Mouse (Mus musculus): ENCODE measurements around the gene Galnt2.

Gene Galnt2

DNA sequence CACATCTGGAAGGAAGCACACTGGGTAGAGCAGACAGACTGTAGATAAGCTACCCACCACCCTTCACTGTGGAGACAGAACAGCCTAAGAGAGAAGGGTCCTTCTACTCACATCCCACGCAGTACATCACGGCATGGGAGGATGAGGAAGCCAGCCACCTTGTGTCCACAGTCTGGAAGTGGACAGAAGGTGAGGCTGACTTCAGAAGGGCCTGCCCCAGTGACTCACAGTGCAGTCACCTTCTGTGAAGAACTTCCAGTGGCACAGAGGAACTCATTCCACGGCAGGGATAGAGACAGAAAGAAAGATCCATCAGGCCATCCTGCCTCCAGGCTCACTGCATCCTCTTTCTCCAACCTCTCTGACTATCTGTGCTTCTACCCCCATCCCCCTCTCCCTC lies 108.6 kb downstream of the Galnt2 start:
- in situ Hi-C loops (cut with MboI; ENCODE audit: low pct_unique_long_range_greater_than_20kb in 1 of 2, low sequenced_read_pairs in 2 of 2, unreplicated experiment in 1 of 2), result no loop called here

DNA sequence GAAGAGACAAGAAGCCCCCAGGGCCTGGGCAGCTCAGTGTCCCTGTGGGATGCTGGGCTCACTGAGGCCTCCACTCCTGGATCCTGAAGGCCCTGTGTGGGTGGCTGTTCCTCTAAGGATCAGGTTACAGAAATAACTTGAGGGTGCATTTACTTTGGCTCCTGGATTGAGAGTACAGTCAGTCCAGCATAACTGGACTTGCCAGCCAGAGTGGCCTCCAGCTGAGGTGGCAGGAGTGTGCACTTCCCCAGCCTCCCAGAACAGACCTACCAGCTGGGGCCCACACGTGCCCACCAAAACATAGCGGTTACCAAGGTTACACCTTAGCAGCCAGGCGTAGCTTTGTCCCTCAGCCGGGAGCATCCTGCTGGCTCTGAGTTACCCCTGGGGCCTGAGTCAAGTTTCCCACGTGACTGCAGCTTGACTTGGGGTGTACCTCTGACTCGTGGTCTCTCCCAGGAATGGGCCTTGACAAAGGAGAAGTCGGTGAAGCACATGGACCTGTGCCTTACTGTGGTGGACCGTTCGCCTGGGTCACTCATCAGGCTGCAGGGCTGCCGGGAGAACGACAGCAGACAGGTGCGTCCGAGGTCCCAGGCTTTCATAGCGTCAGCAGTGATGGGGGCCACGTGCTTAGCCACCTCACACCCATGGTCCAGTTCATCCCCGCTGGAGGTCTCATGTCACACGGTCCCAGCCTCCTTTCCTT lies 109.3 kb downstream of the Galnt2 start:
- in situ Hi-C loops (cut with MboI; ENCODE audit: low pct_unique_long_range_greater_than_20kb in 1 of 2, low sequenced_read_pairs in 2 of 2, unreplicated experiment in 1 of 2), result no loop called here

DNA sequence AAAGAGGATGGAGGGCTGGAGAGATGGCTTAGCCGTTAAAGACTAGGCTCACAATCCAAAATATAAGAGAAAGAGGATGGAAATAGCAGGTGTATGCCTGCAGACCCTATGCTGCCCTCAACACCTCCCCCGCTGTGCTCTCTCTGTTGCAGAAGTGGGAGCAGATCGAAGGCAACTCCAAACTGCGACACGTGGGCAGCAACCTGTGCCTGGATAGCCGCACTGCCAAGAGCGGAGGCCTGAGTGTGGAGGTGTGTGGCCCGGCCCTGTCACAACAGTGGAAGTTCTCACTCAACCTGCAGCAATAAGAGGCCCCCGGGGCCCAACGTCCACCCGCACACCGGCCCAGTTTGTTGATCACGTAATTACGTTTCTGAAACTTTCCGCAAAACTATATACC lies 112.0 kb downstream of the Galnt2 start:
- in situ Hi-C loops (cut with MboI; ENCODE audit: low pct_unique_long_range_greater_than_20kb in 1 of 2, low sequenced_read_pairs in 2 of 2, unreplicated experiment in 1 of 2), result no loop called here

DNA sequence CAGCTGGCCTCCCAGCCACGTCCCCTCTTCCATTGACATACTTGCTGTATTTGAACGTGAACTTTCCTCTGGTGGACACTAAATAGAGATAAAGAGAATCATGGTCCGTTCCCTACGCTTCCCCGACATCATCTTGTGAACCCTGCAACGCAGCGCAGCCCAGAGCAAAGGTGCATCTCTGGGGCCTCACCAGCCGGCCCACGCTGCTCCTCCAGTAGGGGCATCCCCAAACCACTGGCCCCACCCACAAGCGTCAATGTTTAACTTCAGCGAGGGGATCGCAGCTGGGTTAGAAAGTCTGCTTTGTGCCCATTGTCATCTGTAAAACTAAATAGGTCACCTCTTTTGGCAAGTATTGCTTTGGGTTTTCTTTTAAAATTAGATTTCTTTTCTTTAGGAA lies 112.8 kb downstream of the Galnt2 start:
- in situ Hi-C loops (cut with MboI; ENCODE audit: low pct_unique_long_range_greater_than_20kb in 1 of 2, low sequenced_read_pairs in 2 of 2, unreplicated experiment in 1 of 2), result no loop called here

DNA sequence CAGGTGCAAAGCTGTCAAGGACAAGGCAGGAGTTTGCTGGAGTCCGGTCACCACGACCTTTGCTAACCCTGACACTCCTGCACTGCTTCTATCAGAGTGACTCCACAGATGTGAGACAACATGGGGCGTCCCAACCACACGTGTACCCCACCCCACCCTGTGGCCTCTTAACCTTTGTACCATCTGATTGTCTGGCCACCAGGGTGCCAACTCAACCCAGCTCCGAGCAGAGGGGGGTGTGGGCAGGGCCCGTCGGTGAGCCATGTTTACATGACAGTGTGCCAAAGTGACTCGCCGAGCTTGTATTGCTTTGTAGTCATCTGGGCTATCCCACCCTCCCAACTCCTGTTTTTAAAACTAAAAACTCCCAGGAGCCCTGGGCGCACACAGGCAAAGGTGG lies 113.9 kb downstream of the Galnt2 start:
- in situ Hi-C loops (cut with MboI; ENCODE audit: low pct_unique_long_range_greater_than_20kb in 1 of 2, low sequenced_read_pairs in 2 of 2, unreplicated experiment in 1 of 2), result no loop called here

DNA sequence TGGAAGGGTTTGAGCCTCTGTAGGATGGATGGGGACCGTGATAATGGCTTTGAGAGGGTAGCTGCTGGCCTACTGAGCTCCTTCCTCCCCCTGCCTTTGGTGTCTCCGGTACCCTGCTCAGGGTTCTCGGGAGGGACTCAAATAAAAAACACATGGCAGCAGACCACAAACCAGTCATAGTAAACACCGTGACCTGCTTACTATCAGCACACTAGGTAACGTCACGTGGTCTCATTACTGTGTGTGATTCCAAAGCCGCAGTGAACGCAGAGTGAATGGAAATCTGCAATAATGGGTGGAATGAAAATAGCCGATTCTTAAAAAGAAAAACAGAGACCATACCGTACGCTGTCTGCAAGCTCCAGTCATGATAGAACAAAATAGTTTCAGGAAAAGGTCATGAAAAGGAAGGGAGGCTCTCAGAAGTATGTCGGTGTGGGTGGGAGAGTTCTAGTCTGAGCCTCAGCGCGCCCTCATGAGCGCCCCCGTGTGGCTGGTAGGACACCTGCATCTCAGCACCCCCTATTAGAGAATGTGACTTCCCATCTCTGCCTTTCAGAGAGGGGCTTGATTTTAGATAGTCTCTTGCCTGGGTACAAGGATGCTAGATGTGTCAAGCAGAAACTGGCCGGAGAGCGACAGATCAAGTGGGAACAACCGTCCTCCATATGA lies 115.8 kb downstream of the Galnt2 start:
- in situ Hi-C loops (cut with MboI; ENCODE audit: low pct_unique_long_range_greater_than_20kb in 1 of 2, low sequenced_read_pairs in 2 of 2, unreplicated experiment in 1 of 2), result no loop called here

DNA sequence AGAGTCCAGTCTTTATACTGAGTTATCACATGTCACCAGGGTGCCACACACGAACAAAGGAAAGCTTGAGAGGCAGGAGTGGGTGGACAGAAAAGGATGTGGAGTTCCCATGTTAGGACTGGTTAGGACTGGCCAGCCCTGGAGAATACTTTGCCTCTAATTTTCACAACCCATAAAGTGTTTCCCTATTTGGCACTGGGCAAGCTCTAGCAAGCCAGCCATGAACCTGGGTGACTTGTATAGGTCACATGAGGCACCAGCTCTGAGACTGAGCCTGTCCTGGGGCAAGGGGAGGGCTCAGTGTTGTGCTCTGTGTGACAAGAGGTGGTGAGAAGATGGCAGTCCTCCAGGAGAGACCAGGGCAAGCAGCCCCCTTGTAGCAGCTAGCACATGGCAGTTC lies 116.9 kb downstream of the Galnt2 start:
- in situ Hi-C loops (cut with MboI; ENCODE audit: low pct_unique_long_range_greater_than_20kb in 1 of 2, low sequenced_read_pairs in 2 of 2, unreplicated experiment in 1 of 2), result no loop called here

DNA sequence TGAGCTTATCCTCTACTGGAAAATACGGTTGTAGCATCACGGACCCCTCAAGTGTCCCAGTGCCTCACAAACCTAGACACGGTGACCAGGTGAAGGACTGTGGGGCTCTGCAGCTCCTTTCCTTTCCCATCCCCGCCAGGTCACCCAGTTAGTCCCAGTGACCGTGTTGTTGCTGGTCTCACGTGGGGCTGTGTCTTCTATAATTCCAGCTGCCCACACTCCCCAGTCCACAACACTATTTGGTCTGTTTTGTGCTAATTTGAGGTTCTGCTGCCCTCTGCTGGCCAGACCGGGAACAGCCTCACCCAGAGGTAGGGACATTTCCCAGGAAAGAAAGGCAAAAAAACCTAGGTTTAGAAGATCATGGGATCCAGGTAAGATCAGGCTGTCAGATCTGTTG lies 118.5 kb downstream of the Galnt2 start:
- in situ Hi-C loops (cut with MboI; ENCODE audit: low pct_unique_long_range_greater_than_20kb in 1 of 2, low sequenced_read_pairs in 2 of 2, unreplicated experiment in 1 of 2), result loop anchor here in 1 of 2 experiments (25.0 kb wide), 1 partner anchor 437 kb away; no protein-coding TSS in a partner anchor

DNA sequence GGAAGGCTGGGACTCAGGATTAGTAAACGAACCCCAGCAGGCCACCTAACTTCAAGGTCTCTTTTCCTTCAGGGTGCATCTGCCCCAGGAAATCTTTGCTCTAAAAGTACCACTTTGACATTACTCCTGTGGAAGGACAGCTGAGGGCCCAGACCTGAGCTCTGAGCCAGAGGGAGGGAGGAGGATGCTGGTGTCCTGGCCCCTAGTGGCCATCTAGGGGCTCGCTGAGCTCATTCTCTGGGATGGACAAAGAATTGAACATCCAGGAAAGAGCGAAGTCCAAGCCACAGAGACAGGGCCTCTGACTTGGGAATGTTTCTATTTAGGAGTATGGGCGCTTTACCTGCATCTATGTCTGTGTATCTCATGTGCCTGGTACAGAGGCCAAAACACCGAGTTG lies 120.4 kb downstream of the Galnt2 start:
- in situ Hi-C loops (cut with MboI; ENCODE audit: low pct_unique_long_range_greater_than_20kb in 1 of 2, low sequenced_read_pairs in 2 of 2, unreplicated experiment in 1 of 2), result loop anchor here in 1 of 2 experiments (25.0 kb wide), 1 partner anchor 439 kb away; no protein-coding TSS in a partner anchor

DNA sequence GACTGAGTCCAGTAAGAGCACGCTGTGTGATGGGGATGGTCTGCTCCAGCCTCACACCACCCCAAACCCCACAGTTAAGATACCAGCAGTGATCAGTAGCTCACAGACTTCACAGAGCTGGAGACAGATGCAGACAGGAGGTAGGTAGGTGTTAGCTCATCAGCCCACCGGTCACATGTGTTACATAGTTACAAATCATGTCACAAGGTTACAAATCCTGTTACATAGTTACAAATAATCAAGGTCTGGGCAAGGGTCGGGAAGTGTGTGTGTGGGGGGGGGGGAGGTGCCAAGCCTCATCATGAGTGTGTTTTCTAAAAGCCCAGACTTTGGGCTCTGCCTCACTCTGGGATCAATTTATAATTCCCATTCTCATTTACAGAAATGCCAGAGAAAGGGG lies 129.7 kb downstream of the Galnt2 start:
- in situ Hi-C loops (cut with MboI; ENCODE audit: low pct_unique_long_range_greater_than_20kb in 1 of 2, low sequenced_read_pairs in 2 of 2, unreplicated experiment in 1 of 2), result loop anchor here in 1 of 2 experiments (25.0 kb wide), 1 partner anchor 449 kb away; no protein-coding TSS in a partner anchor

DNA sequence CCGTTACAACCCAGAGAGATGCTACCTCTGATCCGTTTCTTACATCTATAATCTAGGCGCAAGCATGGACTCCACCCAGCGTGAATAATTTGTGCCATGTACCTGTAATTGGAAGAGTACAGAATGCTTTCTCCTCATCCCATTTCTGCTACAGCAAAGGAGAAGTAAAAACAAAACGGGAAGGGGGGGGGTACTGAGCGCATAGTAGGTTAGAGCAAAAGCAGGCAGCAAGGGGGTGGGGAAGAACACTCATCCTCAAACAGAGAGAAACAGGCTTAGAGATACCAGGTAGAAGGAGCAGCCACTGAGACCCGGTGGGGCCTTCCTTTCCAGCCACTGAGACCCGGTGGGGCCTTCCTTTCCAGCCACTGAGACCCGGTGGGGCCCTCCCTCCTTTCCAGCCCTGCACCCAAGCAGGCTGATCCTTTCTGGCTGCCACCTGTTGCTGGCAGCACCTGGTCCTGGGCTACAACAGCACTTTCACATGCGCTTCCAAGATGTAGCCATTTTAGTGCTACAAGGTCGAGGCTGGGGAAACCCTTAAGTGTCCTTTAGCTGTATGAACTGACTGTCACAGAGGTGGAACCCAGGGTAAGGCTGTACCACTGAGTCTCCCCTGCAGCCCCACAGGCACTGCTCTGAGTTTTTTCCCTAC lies 130.7 kb downstream of the Galnt2 start:
- in situ Hi-C loops (cut with MboI; ENCODE audit: low pct_unique_long_range_greater_than_20kb in 1 of 2, low sequenced_read_pairs in 2 of 2, unreplicated experiment in 1 of 2), result loop anchor here in 1 of 2 experiments (25.0 kb wide), 1 partner anchor 450 kb away; no protein-coding TSS in a partner anchor

DNA sequence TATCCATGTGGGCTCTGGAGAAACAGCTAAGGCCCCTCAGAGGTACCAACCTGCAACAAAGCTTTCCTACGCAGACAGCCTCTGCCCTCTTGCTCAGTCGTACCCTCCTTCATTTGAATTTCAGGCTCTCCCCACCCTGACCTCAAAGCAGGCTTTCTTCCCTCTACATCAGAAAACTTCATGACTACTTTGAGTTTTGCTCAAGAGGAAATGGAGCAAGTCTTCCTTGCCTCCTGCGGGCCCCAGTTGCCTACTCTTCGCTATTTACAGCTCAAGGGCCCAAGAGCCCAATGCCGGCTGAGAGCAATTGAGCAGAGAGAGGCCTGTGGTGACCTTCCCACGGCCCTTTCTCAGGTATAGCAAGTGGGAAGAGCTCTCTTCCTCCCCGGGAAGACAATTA lies 131.4 kb downstream of the Galnt2 start:
- in situ Hi-C loops (cut with MboI; ENCODE audit: low pct_unique_long_range_greater_than_20kb in 1 of 2, low sequenced_read_pairs in 2 of 2, unreplicated experiment in 1 of 2), result loop anchor here in 1 of 2 experiments (25.0 kb wide), 1 partner anchor 450 kb away; no protein-coding TSS in a partner anchor

DNA sequence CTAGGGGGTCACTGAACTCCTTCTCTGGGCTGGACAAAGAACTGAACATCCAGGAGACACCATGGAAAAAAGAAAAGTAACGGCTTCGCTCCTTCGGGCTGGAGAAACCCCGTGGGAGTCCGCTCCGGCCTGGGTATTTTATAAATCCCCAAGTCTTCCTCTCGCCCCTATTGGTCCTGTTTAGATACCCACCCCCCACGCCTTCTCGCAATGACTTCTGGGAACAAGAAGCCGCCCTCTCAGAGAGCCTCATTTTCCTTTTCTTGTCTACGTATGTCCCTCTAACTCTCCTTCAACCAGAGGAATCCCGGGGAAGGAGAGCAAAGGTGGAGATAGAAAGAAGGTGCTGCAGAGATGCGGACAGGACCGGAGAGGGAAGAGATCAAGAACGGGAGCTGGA lies 132.1 kb downstream of the Galnt2 start:
- in situ Hi-C loops (cut with MboI; ENCODE audit: low pct_unique_long_range_greater_than_20kb in 1 of 2, low sequenced_read_pairs in 2 of 2, unreplicated experiment in 1 of 2), result loop anchor here in 1 of 2 experiments (25.0 kb wide), 1 partner anchor 451 kb away; no protein-coding TSS in a partner anchor

DNA sequence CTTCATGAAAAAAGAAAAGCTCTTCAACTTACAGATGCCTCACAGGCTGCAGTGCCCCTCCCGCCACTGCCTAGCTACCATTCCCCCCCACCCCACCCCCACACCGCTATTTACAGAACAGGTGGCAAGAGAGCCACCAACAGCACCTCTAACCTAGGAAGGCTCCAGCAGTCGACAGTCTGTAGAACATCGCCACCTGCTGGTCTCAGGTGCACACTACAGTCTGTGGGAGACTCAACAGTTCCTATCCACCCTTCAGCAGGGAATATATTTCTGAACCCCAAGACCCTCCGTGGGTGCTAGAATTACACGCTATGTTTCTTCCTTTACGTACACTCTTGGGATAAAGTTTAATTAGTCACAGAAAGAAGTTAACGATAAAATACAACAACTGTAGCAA lies 137.0 kb downstream of the Galnt2 start:
- in situ Hi-C loops (cut with MboI; ENCODE audit: low pct_unique_long_range_greater_than_20kb in 1 of 2, low sequenced_read_pairs in 2 of 2, unreplicated experiment in 1 of 2), result loop anchor here in 1 of 2 experiments (25.0 kb wide), 1 partner anchor 456 kb away; no protein-coding TSS in a partner anchor

DNA sequence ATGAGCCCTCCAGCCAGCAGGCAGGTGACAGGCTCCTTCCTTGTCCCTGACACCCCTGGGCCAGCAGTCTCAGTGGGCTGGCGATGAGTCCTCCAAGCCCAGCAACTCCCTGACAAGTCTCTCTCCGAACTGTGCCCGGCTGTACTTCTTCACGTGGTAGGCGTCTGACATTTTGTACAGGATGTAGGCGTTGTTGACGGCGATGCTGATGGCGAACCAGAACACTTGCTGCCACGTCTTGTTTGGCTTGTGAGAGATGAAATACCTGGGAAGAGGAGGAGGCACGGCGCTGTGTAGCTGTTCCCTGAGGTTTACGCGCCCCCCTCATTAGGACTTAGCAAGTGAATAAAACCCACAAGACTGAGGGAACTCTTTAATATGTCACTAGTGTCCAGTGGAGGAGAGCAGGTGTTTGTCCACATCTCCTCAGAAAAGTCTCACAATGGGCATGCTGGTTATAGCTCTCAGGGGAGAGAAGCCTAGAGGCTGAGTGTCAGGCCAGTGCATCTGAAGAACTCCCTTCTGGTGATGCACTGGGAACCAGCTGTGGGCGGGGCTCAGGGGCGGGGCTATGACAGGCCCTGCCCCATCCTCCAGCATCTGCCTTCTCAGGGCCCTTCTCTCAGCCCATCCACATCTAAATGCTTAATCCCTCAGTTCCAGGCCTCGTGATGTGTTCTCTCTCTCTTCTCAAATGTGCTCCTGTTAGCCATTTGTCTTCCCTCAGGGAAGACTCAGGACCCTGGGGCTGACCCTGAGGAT lies 139.4 kb downstream of the Galnt2 start:
- in situ Hi-C loops (cut with MboI; ENCODE audit: low pct_unique_long_range_greater_than_20kb in 1 of 2, low sequenced_read_pairs in 2 of 2, unreplicated experiment in 1 of 2), result loop anchor here in 1 of 2 experiments (25.0 kb wide), 1 partner anchor 458 kb away; no protein-coding TSS in a partner anchor

DNA sequence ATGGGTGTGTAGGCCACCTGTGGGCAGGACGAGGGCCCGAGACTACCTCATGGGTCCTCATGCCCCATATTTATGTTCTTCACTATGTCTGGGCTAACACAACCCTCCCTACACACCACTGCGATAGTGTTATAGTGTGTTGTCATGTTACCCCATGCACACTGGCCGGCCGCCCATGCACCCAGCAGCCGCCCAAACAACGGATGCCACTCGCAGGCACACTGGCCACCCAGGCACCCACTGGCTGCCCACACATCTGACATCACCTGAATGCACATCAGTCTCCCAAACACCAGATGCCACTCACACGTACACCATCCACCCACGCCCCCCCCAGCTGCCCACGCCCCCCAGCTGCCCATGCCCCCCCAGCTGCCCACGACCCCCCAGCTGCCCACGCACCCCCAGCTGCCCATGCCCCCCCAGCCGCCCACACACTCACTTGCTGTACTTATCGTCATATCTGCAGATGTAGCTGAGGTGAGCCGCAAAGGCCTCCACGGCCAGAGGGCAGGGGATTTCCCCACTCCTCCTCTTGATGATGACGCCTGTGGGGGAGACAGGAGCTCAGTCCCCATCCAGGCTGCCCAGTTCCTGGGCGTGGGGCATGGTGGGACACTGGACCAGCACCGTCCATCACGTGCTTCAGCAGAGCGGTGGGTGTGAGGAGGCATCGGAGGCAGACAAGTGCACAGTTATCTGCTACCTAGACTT lies 140.4 kb downstream of the Galnt2 start:
- in situ Hi-C loops (cut with MboI; ENCODE audit: low pct_unique_long_range_greater_than_20kb in 1 of 2, low sequenced_read_pairs in 2 of 2, unreplicated experiment in 1 of 2), result loop anchor here in 1 of 2 experiments (25.0 kb wide), 1 partner anchor 459 kb away; no protein-coding TSS in a partner anchor

DNA sequence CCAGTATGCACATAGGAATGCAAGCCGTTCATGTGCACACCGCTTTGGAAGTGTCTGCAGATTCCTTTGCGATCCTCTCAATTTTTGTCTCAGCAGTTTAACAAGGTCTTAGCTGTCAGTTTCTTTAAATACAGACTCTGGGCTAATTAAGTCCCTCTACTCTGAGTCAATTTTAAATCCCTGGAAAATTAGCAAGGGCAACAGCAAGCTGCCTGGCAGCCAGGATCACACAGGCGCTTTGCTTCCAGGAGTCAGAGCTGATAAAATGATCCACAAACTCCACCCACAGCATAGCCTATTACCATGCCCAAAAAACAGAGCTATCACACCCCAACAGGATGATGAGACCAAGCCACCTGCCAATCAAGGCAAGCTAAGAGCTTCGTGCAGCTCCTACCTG lies 142.6 kb downstream of the Galnt2 start:
- in situ Hi-C loops (cut with MboI; ENCODE audit: low pct_unique_long_range_greater_than_20kb in 1 of 2, low sequenced_read_pairs in 2 of 2, unreplicated experiment in 1 of 2), result loop anchor here in 1 of 2 experiments (25.0 kb wide), 1 partner anchor 461 kb away; no protein-coding TSS in a partner anchor

DNA sequence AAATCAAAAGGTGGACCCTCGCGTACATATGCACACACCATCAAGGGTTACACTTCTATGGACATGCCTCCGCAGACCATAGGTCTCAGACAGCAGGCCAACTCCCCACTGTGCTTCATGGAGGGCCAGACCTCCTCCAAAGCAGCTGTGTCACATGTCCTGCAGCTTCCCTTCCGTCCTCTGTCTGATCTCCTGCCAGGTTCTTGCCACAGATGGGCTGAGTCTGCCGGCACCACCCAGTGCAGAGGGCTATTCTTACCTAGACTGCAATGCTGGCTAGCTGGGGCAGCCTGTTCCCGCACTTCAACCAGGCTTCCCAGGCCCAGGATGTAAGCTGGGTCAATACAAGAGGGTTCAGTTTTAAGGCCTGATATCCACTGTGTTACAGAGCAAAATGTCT lies 144.0 kb downstream of the Galnt2 start:
- in situ Hi-C loops (cut with MboI; ENCODE audit: low pct_unique_long_range_greater_than_20kb in 1 of 2, low sequenced_read_pairs in 2 of 2, unreplicated experiment in 1 of 2), result no loop called here

Measured in mouse embryonic stem cell (cell line).